Mouse (Mus musculus) small intestine, adult 2 months (tissue): ENCODE data around the gene Cdipt. TPM values are rescaled to one million over a fixed set of nuclear protein-coding genes. Genes with fewer than 3 reads are reported as not detected.
A peak's percentile ranks its signal among the peaks of the same experiment; 100 is the strongest.

Experiments used
- H3K27ac ChIP-seq: fragments of 200-500 bp; 2 replicates; pipeline ENCODE4 v1.5.1; 2012; ENCODE audit warnings: low read depth, low read length, control low read depth, inconsistent platforms; ENCODE audit not compliant: insufficient read depth
- H3K27me3 ChIP-seq: fragments of 200-500 bp; 2 replicates; pipeline ENCODE4 v1.6.1; 2012; ENCODE audit warnings: mild to moderate bottlenecking, moderate library complexity, low read length, inconsistent platforms; ENCODE audit not compliant: control insufficient read depth, insufficient read depth
- H3K36me3 ChIP-seq: fragments of 200-500 bp; 2 replicates; pipeline ENCODE4 v1.6.1; 2012; ENCODE audit warnings: mild to moderate bottlenecking, low read length, control low read depth, inconsistent platforms; ENCODE audit not compliant: control insufficient read depth, insufficient read depth
- H3K4me1 ChIP-seq: fragments of 200-500 bp; 2 replicates; pipeline ENCODE4 v1.6.1; 2012; ENCODE audit warnings: low read length, inconsistent platforms, mixed read lengths; ENCODE audit not compliant: control insufficient read depth, insufficient read depth, insufficient read length
- H3K4me3 ChIP-seq: fragments of 200-500 bp; 2 replicates; pipeline ENCODE4 v1.5.1; 2012; ENCODE audit warnings: low read depth, mild to moderate bottlenecking, control low read depth, inconsistent platforms, low read length, moderate library complexity
- CTCF ChIP-seq: fragments of 200-500 bp; IDR thresholded peaks from 2 replicates; pipeline ENCODE4 v1.5.1; 2012; ENCODE audit warnings: low read depth, mild to moderate bottlenecking, control low read depth, inconsistent platforms, low read length, moderate library complexity, mixed read lengths; ENCODE audit not compliant: insufficient replicate concordance, insufficient read length; ENCODE audit errors: extremely low read depth
- POLR2A ChIP-seq: fragments of 200-500 bp; IDR thresholded peaks from 2 replicates; pipeline ENCODE4 v1.6.1; 2012; ENCODE audit warnings: low read depth, mild to moderate bottlenecking, control low read depth, inconsistent platforms, low read length, moderate library complexity
- WGBS: fragments of 180-500 bp; shearing (Covaris S2); methylation state at CpG from one replicate; pipeline ENCODE4 v1.1.7; 2018; 5-methylcytosine and 5-hydroxymethylcytosine counted together
- polyA plus RNA-seq: library from polyadenylated mRNA; depleted of rRNA; stranded (reverse); fragments of >200 nt; gene quantifications from 2 replicates; pipeline ENCODE4 v1.2.3, GENCODE M21; 2012

Gene Cdipt
- polyA plus RNA-seq, 1 experiment: 467 TPM

- TF ChIP-seq POLR2A (no peak), CTCF (no peak)
- peaks cover 8% of the 10 kb centered on the region for H3K4me1 ChIP-seq
- peak within 1 kb of the TSS; percentile 55 for H3K4me3 ChIP-seq
- H3K27ac ChIP-seq: peak within 1 kb of the TSS; percentile 8; the same call in 1 of the 2 replicates
- H3K27me3 ChIP-seq: no peaks in the 10 kb centered on the region
- 3% methylated on average over 37 of the region's 37 CpGs for WGBS
- peaks cover 22% of the 10 kb centered on the region for H3K36me3 ChIP-seq
Observed at GRCm38 (mm10) chr7:127020901-127021562, 45.3 kb downstream of the Cdipt start, which contains the start of the genes Gm42742 and Prrt2. TSS of gene Gm42742 (minus strand) at chr7:127021097. TSS of gene Prrt2 (minus strand) at chr7:127021211.

GRCm38 (mm10) chr7:127021563-127022527 lies 46.1 kb downstream of the Cdipt start:
- Histone ChIP-seq H3K4me1 (peaks cover 8% of the 10 kb centered on the region), H3K4me3 (no peak overlapping the region), H3K36me3 (peaks cover 22% of the 10 kb centered on the region), H3K27me3 (no peaks in the 10 kb centered on the region), H3K27ac (no peak overlapping the region)
- no peak for TF ChIP-seq POLR2A
- no peak for TF ChIP-seq CTCF
- WGBS: 56% methylated on average over 5 of the region's 5 CpGs

GRCm38 (mm10) chr7:127022528-127023271 lies 47.0 kb downstream of the Cdipt start:
- H3K4me3 ChIP-seq: no peak overlapping the region
- H3K36me3 ChIP-seq: peaks cover 22% of the 10 kb centered on the region
- WGBS: 88% methylated on average over 7 of the region's 7 CpGs
- H3K4me1 ChIP-seq: peaks cover 9% of the 10 kb centered on the region
- TF ChIP-seq CTCF (no peak), POLR2A (no peak)
- no peak overlapping the region for H3K27ac ChIP-seq
- H3K27me3 ChIP-seq: no peaks in the 10 kb centered on the region

DNA sequence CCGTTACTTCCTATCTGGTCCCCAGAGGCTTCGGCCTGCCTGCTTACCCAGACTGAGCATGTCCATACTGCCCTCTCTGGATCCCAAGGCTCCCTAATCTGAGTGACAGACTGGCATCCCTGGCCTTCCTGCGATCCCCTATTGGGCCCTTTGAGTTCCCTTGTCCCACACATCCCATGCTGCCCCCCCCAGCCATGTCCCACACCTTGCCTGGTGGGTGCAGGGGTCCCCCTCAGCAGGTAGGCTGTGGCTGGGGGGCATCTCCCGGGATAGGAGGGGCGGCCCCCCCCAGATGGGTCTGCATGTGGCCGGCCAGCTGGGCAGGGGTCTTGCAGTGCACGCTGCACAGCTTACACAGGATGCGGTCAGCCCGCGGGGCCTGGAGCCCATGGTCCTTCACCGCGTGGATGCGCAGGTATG lies 47.6 kb downstream of the Cdipt start:
- Histone ChIP-seq H3K36me3 (peaks cover 22% of the 10 kb centered on the region), H3K27me3 (no peaks in the 10 kb centered on the region), H3K27ac (no peak overlapping the region), H3K4me1 (peaks cover 13% of the 10 kb centered on the region), H3K4me3 (no peak overlapping the region)
- no peak for TF ChIP-seq CTCF
- 83% methylated on average over 13 of the region's 13 CpGs for WGBS

GRCm38 (mm10) chr7:127023896-127024690 lies 48.4 kb downstream of the Cdipt start:
- Histone ChIP-seq H3K27ac (no peak overlapping the region), H3K4me1 (peaks cover 13% of the 10 kb centered on the region)
- TF ChIP-seq CTCF: no peak
- no peak for TF ChIP-seq POLR2A

More at GRCm38 (mm10) chr7:127023896-127024690, 48.4 kb downstream of the Cdipt start:
- Histone ChIP-seq H3K4me3 (peak overlapping the region; percentile 74), H3K36me3 (peaks cover 22% of the 10 kb centered on the region), H3K27me3 (no peaks in the 10 kb centered on the region)
- WGBS: 40% methylated on average over 19 of the region's 19 CpGs
